Mouse (Mus musculus) megakaryocyte, embryonic 14.5 days (primary cell): Measurements from ENCODE around the gene N4bp2l2. TPM values are rescaled to one million over a fixed set of nuclear protein-coding genes. Genes with fewer than 3 reads are reported as not detected.

ENCODE experiments used
- H3K27me3 ChIP-seq: replicated peaks from 2 replicates; pipeline ENCODE3; 2012; ENCODE audit warnings: inconsistent platforms
- H3K36me3 ChIP-seq: replicated peaks from 2 replicates; pipeline ENCODE3; 2012; ENCODE audit warnings: low read length, inconsistent platforms, mixed read lengths
- H3K4me1 ChIP-seq: 2 replicates; pipeline ENCODE4 v1.6.1; 2012; ENCODE audit warnings: inconsistent platforms
- H3K4me3 ChIP-seq: replicated peaks from 2 replicates; pipeline ENCODE3; 2012; ENCODE audit warnings: moderate library complexity, mild to moderate bottlenecking, inconsistent platforms
- H3K9me3 ChIP-seq: 2 replicates; pipeline ENCODE4 v1.6.1; 2012; ENCODE audit warnings: inconsistent platforms
- FLI1 ChIP-seq: IDR thresholded peaks from 2 replicates; pipeline ENCODE4 v1.6.1; 2012; ENCODE audit warnings: low read length, inconsistent platforms, mixed read lengths
- GATA1 ChIP-seq: IDR thresholded peaks from 3 replicates; pipeline ENCODE4 v1.6.1; 2012; ENCODE audit warnings: mixed read lengths, low read length, inconsistent platforms, borderline replicate concordance
- polyA plus RNA-seq: library from polyadenylated mRNA; stranded (reverse); fragments of >175 nt; gene quantifications from 2 replicates; pipeline ENCODE4 v1.2.3, GENCODE M21; 2012; ENCODE audit warnings: low replicate concordance; ENCODE audit not compliant: insufficient read depth

The N4bp2l2 gene
- polyA plus RNA-seq, 1 experiment, result 21.8 TPM

GRCm38 (mm10) chr5:150618599-150619355 lies 47.2 kb downstream of the N4bp2l2 start:
- no peak overlapping the region for H3K4me3 ChIP-seq
- TF ChIP-seq GATA1, result no peak
- TF ChIP-seq FLI1, result no peak

GRCm38 (mm10) chr5:150616731-150617130 lies 49.3 kb downstream of the N4bp2l2 start:
- H3K4me3 ChIP-seq, result no peak overlapping the region
- TF ChIP-seq FLI1 (no peak), GATA1 (no peak)
- no peaks in the 10 kb centered on the region for H3K36me3 ChIP-seq
- H3K9me3 ChIP-seq, result no peaks in the 10 kb centered on the region
- peaks cover 25% of the 10 kb centered on the region for H3K4me1 ChIP-seq
- H3K27me3 ChIP-seq, result no peaks in the 10 kb centered on the region

More at GRCm38 (mm10) chr5:150618599-150619355, 47.2 kb downstream of the N4bp2l2 start:
- no peaks in the 10 kb centered on the region for H3K9me3 ChIP-seq
- H3K27me3 ChIP-seq, result no peaks in the 10 kb centered on the region
- peaks cover 3% of the 10 kb centered on the region for H3K36me3 ChIP-seq
- peaks cover 18% of the 10 kb centered on the region for H3K4me1 ChIP-seq

GRCm38 (mm10) chr5:150616216-150616615 lies 49.8 kb downstream of the N4bp2l2 start:
- Histone ChIP-seq H3K27me3 (no peaks in the 10 kb centered on the region), H3K4me3 (no peak overlapping the region), H3K9me3 (no peaks in the 10 kb centered on the region), H3K4me1 (peaks cover 30% of the 10 kb centered on the region), H3K36me3 (no peaks in the 10 kb centered on the region)
- TF ChIP-seq GATA1 (no peak), FLI1 (no peak)

- no peak overlapping the region for H3K4me3 ChIP-seq
- no peak for TF ChIP-seq FLI1
- TF ChIP-seq GATA1, result no peak
- no peaks in the 10 kb centered on the region for H3K36me3 ChIP-seq
- H3K9me3 ChIP-seq, result no peaks in the 10 kb centered on the region
- peaks cover 22% of the 10 kb centered on the region for H3K4me1 ChIP-seq
- H3K27me3 ChIP-seq, result no peaks in the 10 kb centered on the region
Observed at GRCm38 (mm10) chr5:150614054-150614453, 51.9 kb downstream of the N4bp2l2 start.

GRCm38 (mm10) chr5:150611697-150612096 lies 54.3 kb downstream of the N4bp2l2 start:
- TF ChIP-seq FLI1, result no peak
- no peak for TF ChIP-seq GATA1

GRCm38 (mm10) chr5:150611136-150611535 lies 54.8 kb downstream of the N4bp2l2 start:
- peaks cover 22% of the 10 kb centered on the region for H3K4me1 ChIP-seq
- H3K9me3 ChIP-seq, result peaks cover 5% of the 10 kb centered on the region
- H3K27me3 ChIP-seq, result no peaks in the 10 kb centered on the region
- peaks cover 3% of the 10 kb centered on the region for H3K36me3 ChIP-seq
- H3K4me3 ChIP-seq, result no peak overlapping the region
- TF ChIP-seq FLI1 (no peak), GATA1 (no peak)

More at GRCm38 (mm10) chr5:150611697-150612096, 54.3 kb downstream of the N4bp2l2 start:
- peaks cover 22% of the 10 kb centered on the region for H3K4me1 ChIP-seq
- peaks cover 3% of the 10 kb centered on the region for H3K36me3 ChIP-seq
- peak overlapping the region; percentile 79 for H3K4me3 ChIP-seq
- no peaks in the 10 kb centered on the region for H3K9me3 ChIP-seq
- no peaks in the 10 kb centered on the region for H3K27me3 ChIP-seq

GRCm38 (mm10) chr5:150607631-150608030 lies 58.4 kb downstream of the N4bp2l2 start:
- TF ChIP-seq GATA1 (no peak), FLI1 (no peak)
- Histone ChIP-seq H3K4me1 (peaks cover 11% of the 10 kb centered on the region), H3K9me3 (peaks cover 8% of the 10 kb centered on the region), H3K27me3 (no peaks in the 10 kb centered on the region), H3K4me3 (no peak overlapping the region), H3K36me3 (peaks cover 3% of the 10 kb centered on the region)

GRCm38 (mm10) chr5:150606131-150606530 lies 59.9 kb downstream of the N4bp2l2 start:
- H3K27me3 ChIP-seq, result no peaks in the 10 kb centered on the region
- peaks cover 4% of the 10 kb centered on the region for H3K4me1 ChIP-seq
- H3K9me3 ChIP-seq, result peaks cover 8% of the 10 kb centered on the region
- H3K36me3 ChIP-seq, result peaks cover 3% of the 10 kb centered on the region
- no peak for TF ChIP-seq GATA1
- no peak for TF ChIP-seq FLI1
- no peak overlapping the region for H3K4me3 ChIP-seq

- no peaks in the 10 kb centered on the region for H3K36me3 ChIP-seq
- H3K27me3 ChIP-seq, result peaks cover 2% of the 10 kb centered on the region
- peak overlapping the region; percentile 77 for H3K4me3 ChIP-seq
- TF ChIP-seq GATA1, result no peak
- no peak for TF ChIP-seq FLI1
- H3K9me3 ChIP-seq, result peaks cover 8% of the 10 kb centered on the region
- peaks cover 36% of the 10 kb centered on the region for H3K4me1 ChIP-seq
Observed at GRCm38 (mm10) chr5:150601441-150602230, 64.3 kb downstream of the N4bp2l2 start.
